Mouse (Mus musculus): ENCODE measurements at regions not wholly inside any gene's neighbourhood (a gene's known extent, or its start where the extent isn't known, plus 50 kb on each side); places are given as distances from the start of the nearest gene placed in this dataset.

DNA sequence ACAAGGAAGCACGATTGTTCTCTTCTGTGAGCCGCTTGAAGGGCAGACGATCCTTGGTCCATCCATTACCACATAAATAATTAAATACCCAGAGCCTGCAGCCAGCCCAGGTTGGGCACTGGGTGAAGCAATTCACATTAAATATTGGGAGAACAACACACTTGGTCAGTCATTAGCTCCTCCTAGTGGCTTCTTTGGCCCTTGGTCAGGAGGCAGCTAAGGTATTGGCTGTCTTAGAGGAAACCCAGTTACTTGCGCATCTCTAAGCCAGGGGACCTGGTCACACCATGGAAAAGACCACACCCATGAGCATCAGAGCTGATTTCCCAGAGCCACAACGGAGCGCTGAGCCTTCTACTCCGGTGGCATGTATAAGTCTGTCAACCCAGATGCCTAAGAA is 433.2 kb downstream of the Epha4 start:
- no peak for TF ChIP-seq POLR2A (IDR thresholded peaks at IDR 0.05; ENCODE audit: insufficient read depth, low read depth, low read length)
- no peak for TF ChIP-seq CTCF (IDR thresholded peaks at IDR 0.05; ENCODE audit: insufficient read depth, low read depth, low read length)

Measured in olfactory bulb, adult 2 months (tissue).